Mouse (Mus musculus) liver, embryonic 14.5 days (tissue): Measurements from ENCODE around the gene Srgap3.

Experiments used
- CTCF ChIP-seq: IDR thresholded peaks from 2 replicates; pipeline ENCODE4 v1.5.1; 2016; ENCODE audit warnings: antibody characterized with exemption, low read depth, control low read depth
- EP300 ChIP-seq: IDR thresholded peaks from 2 replicates; pipeline ENCODE4 v1.6.1; 2016; ENCODE audit warnings: antibody characterized with exemption, low read depth

- TF ChIP-seq CTCF, result no peak
- TF ChIP-seq EP300, result no peak
Measured at GRCm38 (mm10) chr6:112776718-112777117, 170.3 kb downstream of the Srgap3 start.
